Mouse (Mus musculus) c-Kit-positive CD71-negative TER-119-negative erythroid progenitor cells, embryonic 14.5 days (primary cell): ENCODE data around the gene Car11.
"Not testable (repeated sequence)": the region's sequence is repeated elsewhere in the genome, so short reads cannot be mapped to it uniquely, and the experiment has no call there.

Experiments
- DNase-seq: peaks from one replicate; pipeline ENCODE4 v3.0.0-alpha.2; 2013; ENCODE audit warnings: low read depth

The Car11 gene

DNA sequence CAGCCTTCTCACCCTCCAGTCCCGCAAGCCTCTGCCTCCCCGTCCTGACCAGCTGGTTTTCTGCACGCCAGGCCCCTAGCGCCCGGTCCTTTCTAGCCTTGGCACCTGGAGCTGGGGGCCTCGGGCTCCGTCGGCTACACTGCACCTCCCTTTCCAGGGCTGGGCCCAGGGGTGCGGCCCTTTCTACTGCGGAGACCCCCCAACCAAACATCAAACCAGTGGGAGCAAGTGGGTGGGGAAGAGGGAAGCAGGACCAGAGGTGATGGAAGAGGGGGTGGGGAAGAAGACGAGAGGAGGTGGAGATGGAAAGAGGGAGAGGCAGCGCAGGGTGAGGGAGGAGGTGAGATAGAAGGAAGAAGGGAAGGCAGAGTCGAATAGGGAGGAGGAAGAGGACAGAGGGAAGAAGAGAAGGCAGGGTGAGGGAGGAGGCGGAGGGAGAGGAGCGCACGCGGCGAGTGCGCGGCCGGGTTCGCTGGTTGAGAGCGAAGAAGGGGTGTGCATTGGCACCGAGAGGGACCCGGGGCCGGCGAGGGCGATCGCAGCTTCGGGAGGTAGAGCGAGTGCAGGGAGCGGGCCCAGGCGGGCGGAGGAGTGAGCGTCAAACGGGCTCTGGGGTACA, at the start of gene Car11:
TSS of gene Car11 (plus strand) at position 321 of the 619 bp plus-strand sequence.
- no peak for DNase-seq

GRCm38 (mm10) chr7:45650484-45650883, 49.2 kb upstream of the Car11 start:
- not testable (repeated sequence) for DNase-seq

- no peak for DNase-seq
These were observed 45.1 kb upstream of the Car11 start for GRCm38 (mm10) chr7:45654424-45655047.

GRCm38 (mm10) chr7:45660746-45661478, 38.7 kb upstream of the Car11 start:
- DNase-seq: peak; percentile 30

GRCm38 (mm10) chr7:45661702-45662101, 37.9 kb upstream of the Car11 start:
- DNase-seq: not testable (repeated sequence)

- DNase-seq: no peak
These were observed 34.1 kb upstream of the Car11 start for GRCm38 (mm10) chr7:45665303-45666138.

- DNase-seq: no peak
These were observed 33.5 kb upstream of the Car11 start, which contains the start of gene Fut2 for GRCm38 (mm10) chr7:45666161-45666560. Fut2 (minus strand) TSS chr7:45666394.

GRCm38 (mm10) chr7:45667761-45668160, 31.9 kb upstream of the Car11 start:
- DNase-seq: no peak

DNA sequence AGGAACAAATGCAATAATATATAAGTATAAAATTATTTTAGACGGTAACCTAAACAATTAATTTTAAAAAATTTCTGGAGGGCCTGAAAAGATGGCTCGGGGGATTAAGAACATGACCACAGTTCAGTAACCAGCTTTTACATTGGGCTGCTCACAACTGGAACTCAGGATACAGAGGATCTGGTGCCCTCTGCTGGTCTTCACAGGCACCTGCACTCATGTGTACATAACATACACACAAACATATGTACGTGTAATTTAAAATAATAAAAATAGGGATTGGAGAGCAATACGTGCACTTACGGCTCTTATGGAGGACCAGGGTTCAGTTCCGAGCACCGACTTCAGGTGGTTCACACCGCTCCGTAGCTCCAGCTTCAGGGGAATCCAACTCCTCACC, 30.7 kb upstream of the Car11 start:
- no peak for DNase-seq

DNA sequence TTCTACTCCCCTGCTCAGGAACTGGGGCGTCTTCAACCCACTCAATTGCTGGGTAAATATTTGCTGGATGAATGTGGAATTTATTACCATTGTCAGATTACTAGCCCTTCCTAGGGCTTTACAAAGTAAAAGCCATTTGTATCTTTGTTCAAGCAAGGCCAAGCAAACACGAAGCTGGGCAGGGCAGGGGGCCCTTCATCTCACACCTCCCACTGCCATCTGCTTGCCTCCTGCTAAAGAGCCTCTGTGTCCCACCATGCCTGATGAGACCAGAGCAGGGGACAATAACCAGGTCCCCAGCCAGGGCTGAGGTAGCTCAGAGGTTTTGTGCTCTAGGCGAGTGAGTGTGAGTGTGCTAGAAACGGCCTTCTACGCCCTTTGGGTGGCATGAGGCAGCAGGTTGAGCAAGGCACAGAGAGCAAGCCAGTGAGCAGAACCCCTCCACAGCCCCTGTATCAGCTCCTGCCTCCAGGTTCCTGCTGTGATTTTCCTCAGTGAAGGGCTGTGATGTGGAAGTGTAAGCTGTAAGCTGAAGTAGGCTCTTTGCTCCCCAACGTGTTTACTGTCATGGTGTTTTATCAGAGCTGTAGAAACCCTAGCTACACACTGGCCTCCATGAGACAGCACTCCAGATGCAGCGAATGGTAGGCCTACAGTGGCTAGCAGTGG, 21.9 kb upstream of the Car11 start:
- DNase-seq: no peak

DNA sequence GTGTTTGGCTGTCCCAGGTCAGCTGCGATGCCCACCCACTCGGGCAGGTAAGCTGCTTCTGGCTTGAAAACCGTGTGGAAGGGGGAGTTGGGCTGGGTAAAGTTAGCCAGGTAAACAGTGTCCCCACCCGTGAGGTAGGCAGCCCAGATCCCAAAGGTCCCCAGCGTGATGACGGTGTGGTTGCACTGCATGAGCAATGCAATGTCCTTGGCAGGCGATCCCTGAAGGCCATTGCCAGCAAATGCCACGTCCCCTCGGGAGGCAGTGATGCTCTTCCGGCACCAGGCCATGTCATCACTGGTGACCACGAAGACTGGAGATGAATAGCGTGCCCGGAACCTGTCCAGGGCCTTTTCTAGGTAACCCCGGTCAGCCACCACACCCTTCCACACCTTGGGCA, 21.1 kb upstream of the Car11 start:
- no peak for DNase-seq

DNA sequence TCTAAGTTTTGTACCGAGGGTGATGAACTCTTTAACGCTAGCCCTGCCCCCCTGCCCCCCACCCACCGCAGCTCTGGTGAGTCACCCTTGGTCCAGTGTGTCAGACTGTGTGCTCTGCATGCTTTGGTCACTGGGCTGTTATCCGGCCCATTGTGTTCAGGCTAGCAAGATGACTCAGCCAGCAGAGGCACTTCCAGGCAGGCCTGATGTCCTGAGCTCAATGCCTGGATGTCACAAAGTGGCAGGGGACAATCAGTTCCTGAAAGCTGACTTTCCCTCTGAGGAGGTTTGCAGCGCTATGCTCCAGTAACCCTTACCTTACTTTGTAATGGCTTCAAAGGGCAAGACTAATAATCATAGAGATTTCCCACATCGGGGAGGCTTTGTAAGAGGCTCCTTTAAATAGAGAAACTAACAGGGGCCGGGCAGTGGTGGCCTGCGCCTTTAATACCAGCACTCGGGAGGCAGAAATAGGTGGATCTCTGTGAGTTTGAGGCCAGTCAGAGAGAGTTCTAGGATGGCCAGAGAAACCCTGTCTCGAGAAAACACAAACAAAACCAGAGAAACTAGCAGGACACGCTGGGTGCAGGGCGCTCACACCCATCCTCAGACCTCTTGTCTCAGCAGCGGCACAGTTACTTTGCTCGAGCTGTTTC, 19.5 kb upstream of the Car11 start:
- no peak for DNase-seq

- no peak for DNase-seq
These were observed 18.5 kb upstream of the Car11 start for GRCm38 (mm10) chr7:45681046-45681736.

DNA sequence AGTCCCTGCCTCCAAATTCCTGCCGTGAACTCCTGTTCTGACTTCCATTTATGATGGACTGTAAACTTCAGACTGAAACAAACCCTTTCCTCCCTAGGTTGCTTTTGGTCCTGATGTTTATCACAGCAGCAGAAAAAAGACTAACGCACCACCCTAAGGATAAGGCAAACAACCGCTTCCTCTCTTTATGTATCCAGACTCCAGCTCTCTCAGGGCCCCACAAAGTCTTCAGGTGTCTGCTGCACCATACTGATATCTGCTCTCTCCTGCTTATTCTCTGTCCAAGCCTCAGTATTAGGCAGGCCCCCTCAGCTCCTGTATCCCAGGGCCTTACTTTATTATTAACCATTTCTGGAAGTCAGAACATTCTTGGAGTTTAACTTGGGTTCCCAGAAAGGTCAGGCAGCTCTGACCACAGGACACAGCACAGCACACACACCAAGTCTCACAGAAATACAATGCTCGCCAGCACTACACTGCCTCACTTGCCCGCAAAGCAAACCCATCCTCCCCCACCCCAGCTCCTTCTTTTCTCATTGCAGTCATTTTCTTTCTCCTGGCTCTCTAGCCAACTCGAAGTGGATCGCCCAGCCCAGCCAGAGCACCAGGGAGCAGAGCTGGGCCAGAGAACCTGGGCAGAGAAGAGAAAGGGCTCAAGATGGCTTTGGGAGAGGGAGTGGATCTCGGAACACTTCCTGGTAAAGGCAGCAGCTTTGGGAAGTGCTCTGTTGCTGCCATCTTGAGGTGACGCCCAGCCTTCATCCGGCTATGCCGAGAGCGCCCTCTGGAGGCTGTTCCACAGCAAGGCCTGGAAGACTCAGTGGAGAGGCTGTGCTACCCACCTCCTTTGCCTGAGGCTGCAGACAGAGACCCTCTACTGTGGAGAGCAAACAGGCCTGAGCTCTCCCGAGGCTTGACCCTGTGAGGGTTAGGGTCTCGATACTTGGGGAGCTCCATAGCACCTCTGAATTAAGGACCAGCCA, 17.2 kb upstream of the Car11 start:
- peak; percentile 87 for DNase-seq

DNA sequence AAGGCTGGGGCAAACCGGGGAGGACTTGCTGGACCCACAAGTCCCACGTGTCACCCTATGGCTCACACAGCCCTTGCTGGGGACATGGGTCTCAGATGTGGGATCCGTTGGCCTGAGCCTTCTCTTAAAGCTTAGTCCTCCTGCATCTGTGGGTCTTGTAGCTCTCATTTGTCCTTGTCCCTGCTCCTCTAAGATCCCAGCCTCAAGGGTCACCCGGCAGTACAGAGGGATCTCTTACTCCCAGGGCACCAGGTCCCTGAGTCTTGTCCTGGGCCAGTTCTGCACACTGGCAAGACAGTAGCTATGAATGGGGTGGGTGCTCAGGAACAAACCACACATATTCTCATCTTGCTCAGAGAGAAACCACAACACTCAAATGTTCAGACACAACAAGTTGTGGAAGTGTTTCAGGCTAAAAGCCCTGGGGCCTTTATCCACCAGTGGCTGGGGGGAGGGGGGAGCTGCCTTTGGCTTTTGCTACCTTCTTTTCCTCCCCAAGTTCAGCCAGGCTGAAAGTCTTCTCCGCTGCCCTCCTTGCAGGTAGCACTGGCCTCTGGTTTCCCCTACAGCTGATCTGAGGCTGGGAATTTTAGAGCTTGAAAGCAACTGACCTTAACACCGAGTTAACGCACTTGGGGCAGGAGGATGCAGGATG, 16.1 kb upstream of the Car11 start, which contains the start of gene Ntn5:
TSS of gene Ntn5 (plus strand) at position 627 of the 655 bp plus-strand sequence.
- no peak for DNase-seq

- DNase-seq: no peak
These were observed 13.8 kb upstream of the Car11 start for GRCm38 (mm10) chr7:45685811-45686210.

GRCm38 (mm10) chr7:45686841-45687240, 12.8 kb upstream of the Car11 start:
- no peak for DNase-seq

GRCm38 (mm10) chr7:45689099-45689498, 10.5 kb upstream of the Car11 start:
- no peak for DNase-seq

GRCm38 (mm10) chr7:45689800-45690199, 9.8 kb upstream of the Car11 start:
- no peak for DNase-seq
